Mouse (Mus musculus): Measurements from ENCODE around the gene Srp68. TPM values are rescaled to one million over a fixed set of nuclear protein-coding genes. Genes with fewer than 3 reads are reported as not detected.

The Srp68 gene
- polyA plus RNA-seq, 1 experiment from 2014 or later = 72.1 TPM

DNA sequence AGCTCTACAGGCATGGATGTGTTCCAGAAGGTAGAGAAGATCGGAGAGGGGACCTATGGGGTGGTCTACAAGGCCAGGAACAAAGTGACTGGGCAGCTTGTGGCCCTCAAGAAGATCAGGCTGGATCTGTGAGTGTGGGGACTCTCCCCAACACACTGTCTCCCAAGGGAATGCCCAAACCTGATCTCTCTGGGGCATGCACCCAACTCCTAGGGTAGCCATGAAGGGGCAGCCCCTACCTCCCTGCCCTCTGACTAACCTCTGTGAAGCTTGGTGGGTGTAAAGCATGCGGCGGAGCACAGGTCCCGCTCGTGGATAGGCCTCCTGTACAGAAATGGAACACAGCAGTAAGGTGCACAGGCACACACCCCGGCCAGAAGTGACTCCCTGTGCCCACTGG is 58.0 kb downstream of the Srp68 start:
- no peak for ATAC-seq
- Histone ChIP-seq H3K4me1 (peaks cover 18% of the 10 kb centered on the region), H3K27me3 (peaks cover 6% of the 10 kb centered on the region), H3K9me3 (replicated peaks) (no peaks in the 10 kb centered on the region), H3K36me3 (ENCODE audit: poor library complexity, severe bottlenecking) (peaks cover 5% of the 10 kb centered on the region; the same call in 1 of the 2 replicates), H3K27ac (no peak overlapping the region), H3K4me2 (no peak overlapping the region), H3K4me3 (no peak overlapping the region), H3K9ac (no peak overlapping the region)
- WGBS = 85% methylated on average over 6 of the region's 6 CpGs

DNA sequence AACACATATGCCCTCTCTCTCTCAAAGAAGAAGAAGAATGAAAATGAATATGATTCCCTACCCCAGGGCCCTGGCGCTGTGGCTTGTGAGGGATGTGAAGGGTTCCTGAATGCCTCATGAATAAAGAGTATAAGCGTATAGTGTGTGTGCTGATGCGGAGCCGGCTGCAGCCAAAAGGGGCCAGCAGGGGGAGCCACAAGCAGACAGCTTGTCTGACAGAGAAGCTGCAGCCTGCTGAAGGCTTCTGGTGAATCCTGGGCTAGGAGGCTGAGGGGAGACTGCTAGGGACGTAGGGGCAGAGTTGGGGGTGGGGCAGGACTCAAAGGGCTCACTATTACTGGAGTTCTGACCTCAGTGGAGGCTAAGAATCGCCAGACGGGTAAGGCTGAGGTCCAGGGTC is 58.8 kb downstream of the Srp68 start:
- no peak overlapping the region for H3K9ac ChIP-seq
- peaks cover 18% of the 10 kb centered on the region for H3K4me1 ChIP-seq
- H3K36me3 ChIP-seq (ENCODE audit: poor library complexity, severe bottlenecking) = peaks cover 5% of the 10 kb centered on the region; the same call in 1 of the 2 replicates
- H3K4me2 ChIP-seq = no peak overlapping the region
- no peak for ATAC-seq
- no peak overlapping the region for H3K27ac ChIP-seq
- 81% methylated on average over 7 of the region's 7 CpGs for WGBS
- no peaks in the 10 kb centered on the region for H3K27me3 ChIP-seq
- H3K9me3 ChIP-seq (replicated peaks) = no peaks in the 10 kb centered on the region
- H3K4me3 ChIP-seq = no peak overlapping the region

DNA sequence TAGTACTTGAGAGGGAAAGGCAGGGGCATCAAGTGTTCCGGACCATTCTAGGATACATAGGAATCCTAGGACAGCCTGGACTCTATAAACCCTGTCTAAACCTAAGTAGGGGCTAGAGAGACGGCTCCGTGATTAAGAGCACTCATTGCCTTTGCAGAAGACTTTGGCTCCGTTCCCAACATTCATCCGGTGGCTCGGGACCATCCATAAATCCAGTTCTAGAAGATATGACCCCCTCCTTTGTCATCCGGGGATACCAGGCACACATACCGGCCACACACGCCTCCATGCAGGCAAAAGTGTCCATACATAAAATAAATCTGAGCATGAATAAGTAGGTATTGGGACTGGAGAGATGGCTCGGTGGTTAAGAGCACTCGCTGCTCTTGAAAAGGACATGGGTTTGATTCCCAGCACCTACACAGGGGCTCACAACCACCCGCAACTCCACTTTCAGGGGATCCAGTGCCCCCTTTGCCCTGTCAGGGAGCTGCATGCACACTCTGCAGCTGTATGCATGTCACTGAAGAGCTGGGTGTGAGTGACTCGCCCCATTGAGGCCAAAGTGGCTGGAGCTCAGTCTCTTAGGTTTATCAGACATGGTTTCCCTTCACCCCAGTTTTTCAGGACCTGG is 60.0 kb downstream of the Srp68 start:
- no peak for ATAC-seq
- no peak overlapping the region for H3K27ac ChIP-seq
- no peaks in the 10 kb centered on the region for H3K9me3 ChIP-seq (replicated peaks)
- H3K9ac ChIP-seq = no peak overlapping the region
- H3K4me2 ChIP-seq = no peak overlapping the region
- H3K4me1 ChIP-seq = peaks cover 8% of the 10 kb centered on the region
- no peaks in the 10 kb centered on the region for H3K27me3 ChIP-seq
- WGBS = 92% methylated on average over 13 of the region's 13 CpGs
- peaks cover 5% of the 10 kb centered on the region; the same call in 1 of the 2 replicates for H3K36me3 ChIP-seq (ENCODE audit: poor library complexity, severe bottlenecking)
- no peak overlapping the region for H3K4me3 ChIP-seq

DNA sequence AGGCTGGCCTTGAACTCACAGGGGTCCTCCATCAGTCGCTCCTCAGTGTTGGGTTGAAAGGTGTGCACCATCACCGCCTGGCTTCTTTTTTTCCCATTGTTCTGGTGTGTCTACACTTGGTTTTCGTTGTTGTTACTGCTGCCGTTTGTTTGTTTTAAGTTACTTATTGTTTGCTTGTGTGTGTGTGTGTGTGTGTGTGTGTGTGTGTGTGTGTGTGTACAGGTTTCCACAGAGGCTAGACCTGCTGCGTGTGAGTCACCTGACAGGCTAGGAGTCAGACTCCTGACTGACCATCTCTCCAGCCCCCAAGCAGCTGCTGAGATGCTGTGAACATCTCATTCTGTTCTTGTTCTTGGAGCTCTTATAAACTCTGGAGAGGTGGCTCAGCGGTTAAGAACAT is 61.2 kb downstream of the Srp68 start:
- Histone ChIP-seq H3K9ac (no peak overlapping the region), H3K4me1 (no peaks in the 10 kb centered on the region), H3K36me3 (ENCODE audit: poor library complexity, severe bottlenecking) (peaks cover 5% of the 10 kb centered on the region; the same call in 1 of the 2 replicates), H3K27ac (no peak overlapping the region), H3K4me2 (no peak overlapping the region), H3K9me3 (replicated peaks) (no peaks in the 10 kb centered on the region), H3K27me3 (no peaks in the 10 kb centered on the region), H3K4me3 (no peak overlapping the region)
- no peak for ATAC-seq
- WGBS = 95% methylated on average over 6 of the region's 6 CpGs

DNA sequence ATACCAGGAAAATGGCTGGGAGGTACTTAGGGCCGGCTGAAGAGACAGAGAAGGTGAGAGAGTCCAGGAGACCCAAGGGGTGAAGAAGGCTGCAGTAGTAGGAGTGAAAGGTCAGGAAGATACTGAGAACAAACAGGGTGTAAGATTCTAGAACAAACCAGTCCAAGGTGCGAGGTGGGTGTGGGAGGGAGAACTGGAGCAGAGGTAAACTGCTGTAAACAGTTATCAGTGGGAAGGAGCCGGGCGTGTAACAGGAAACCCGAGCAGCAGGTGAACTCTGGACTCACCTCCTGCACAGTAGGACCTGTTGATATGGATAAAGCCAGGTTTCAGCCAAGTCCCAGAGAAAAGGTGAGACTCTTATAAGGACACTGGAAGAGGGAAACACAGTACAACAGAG is 63.3 kb downstream of the Srp68 start:
- no peak overlapping the region for H3K9ac ChIP-seq
- H3K4me2 ChIP-seq = no peak overlapping the region
- H3K27ac ChIP-seq = no peak overlapping the region
- no peaks in the 10 kb centered on the region for H3K4me1 ChIP-seq
- 74% methylated on average over 5 of the region's 5 CpGs for WGBS
- ATAC-seq = no peak
- no peaks in the 10 kb centered on the region for H3K27me3 ChIP-seq
- no peaks in the 10 kb centered on the region for H3K9me3 ChIP-seq (replicated peaks)
- H3K36me3 ChIP-seq (ENCODE audit: poor library complexity, severe bottlenecking) = peaks cover 24% of the 10 kb centered on the region
- no peak overlapping the region for H3K4me3 ChIP-seq

DNA sequence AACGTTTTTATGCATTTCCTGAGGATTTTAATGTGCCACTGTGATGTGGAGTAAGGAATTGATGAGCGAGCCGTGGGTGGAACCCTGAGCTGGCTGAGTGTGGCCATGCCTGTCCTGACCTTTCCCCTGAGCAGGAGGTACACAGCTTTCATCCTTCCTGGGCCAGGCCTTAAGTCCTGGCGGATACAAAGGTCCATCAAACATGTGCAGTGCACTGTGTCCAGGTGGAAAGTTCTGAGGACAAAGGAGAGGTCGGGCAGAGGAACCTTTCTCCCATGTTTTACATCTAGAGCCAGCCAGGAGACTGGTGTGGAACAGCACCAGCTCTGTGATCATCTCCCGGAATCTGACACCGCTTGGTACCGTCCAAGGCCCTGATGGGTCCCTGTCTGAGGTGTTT is 64.8 kb downstream of the Srp68 start:
- 83% methylated on average over 8 of the region's 8 CpGs for WGBS
- Histone ChIP-seq H3K4me1 (no peaks in the 10 kb centered on the region), H3K27ac (no peak overlapping the region), H3K27me3 (no peaks in the 10 kb centered on the region), H3K4me3 (no peak overlapping the region), H3K9ac (no peak overlapping the region), H3K36me3 (ENCODE audit: poor library complexity, severe bottlenecking) (peaks cover 34% of the 10 kb centered on the region), H3K9me3 (replicated peaks) (no peaks in the 10 kb centered on the region), H3K4me2 (no peak overlapping the region)
- ATAC-seq = no peak

DNA sequence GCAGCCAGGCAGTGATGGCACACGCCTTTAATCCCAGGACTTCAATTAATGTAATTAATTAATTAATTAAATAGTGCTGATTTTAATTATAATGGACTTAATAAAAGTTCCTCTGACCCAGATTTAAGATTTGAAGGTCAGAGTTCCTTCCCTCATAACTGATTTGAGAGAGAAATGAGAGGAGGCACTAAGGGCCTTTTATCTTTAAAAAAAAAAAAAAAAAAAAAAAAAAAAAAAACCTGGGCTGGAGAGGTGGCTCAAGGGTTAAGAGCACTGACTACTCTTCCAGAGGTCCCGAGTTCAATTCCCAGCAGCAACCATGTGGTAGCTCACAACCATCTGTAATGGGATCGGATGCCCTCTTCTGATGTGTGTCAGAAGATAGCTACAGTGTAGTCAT is 65.4 kb downstream of the Srp68 start:
- H3K27ac ChIP-seq = no peak overlapping the region
- ATAC-seq = no peak

DNA sequence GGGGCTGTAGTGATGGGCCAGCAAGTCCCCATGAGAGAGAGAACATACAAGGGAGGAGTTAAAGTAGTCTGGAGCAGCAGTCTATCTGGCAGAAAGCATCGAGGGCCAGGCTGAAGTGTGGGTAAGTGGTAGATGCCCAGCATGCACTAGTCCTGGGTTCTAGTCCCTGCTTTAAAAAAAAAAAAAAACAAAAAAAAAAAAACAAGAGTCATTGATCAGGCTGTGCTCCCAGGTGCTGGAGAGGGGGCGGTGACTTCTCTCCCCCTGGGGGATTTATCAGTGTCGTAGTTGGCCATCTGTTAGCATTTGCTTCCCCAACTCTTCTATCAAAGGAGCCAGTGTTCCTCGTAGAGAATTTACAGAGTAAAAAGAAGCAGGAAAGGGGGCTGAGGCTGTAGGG is 67.3 kb downstream of the Srp68 start:
- Histone ChIP-seq H3K4me1 (no peaks in the 10 kb centered on the region), H3K9ac (no peak overlapping the region), H3K4me3 (no peak overlapping the region), H3K27me3 (no peaks in the 10 kb centered on the region), H3K27ac (no peak overlapping the region), H3K36me3 (ENCODE audit: poor library complexity, severe bottlenecking) (peaks cover 33% of the 10 kb centered on the region), H3K4me2 (no peak overlapping the region), H3K9me3 (replicated peaks) (no peaks in the 10 kb centered on the region; the same call in 1 of the 2 replicates)
- 88% methylated on average over 4 of the region's 4 CpGs for WGBS
- ATAC-seq = no peak

More for the DNA sequence above, 65.4 kb downstream of the Srp68 start:
- Histone ChIP-seq H3K9me3 (replicated peaks) (no peaks in the 10 kb centered on the region), H3K9ac (no peak overlapping the region), H3K4me2 (no peak overlapping the region), H3K4me3 (no peak overlapping the region), H3K27me3 (no peaks in the 10 kb centered on the region), H3K4me1 (no peaks in the 10 kb centered on the region), H3K36me3 (ENCODE audit: poor library complexity, severe bottlenecking) (peaks cover 34% of the 10 kb centered on the region)
- 96% methylated on average over 3 of the region's 3 CpGs for WGBS

DNA sequence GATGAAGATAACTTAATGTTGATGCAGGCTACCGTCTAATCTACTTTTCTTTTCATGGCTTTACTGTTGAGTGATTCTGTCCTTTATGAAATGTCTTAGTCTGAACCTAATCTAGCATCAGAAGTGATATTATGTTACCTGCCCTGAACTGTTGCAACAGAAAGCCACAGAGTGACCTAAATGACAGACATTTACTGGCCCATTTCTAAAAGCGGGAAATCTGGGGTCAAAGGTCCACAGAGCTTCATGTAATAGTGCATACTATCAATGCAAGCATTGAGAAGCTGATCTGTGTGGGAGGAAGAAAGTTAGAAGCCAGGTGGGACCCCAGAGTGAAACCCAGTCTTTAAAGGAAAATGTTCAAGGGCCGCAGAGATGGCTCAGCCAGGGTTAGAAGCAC is 70.9 kb downstream of the Srp68 start:
- H3K4me1 ChIP-seq = peaks cover 6% of the 10 kb centered on the region
- no peaks in the 10 kb centered on the region; the same call in 1 of the 2 replicates for H3K9me3 ChIP-seq (replicated peaks)
- 90% methylated on average over 3 of the region's 3 CpGs for WGBS
- no peak overlapping the region for H3K9ac ChIP-seq
- ATAC-seq = no peak
- no peak overlapping the region for H3K4me3 ChIP-seq
- no peaks in the 10 kb centered on the region for H3K27me3 ChIP-seq
- H3K27ac ChIP-seq = no peak overlapping the region
- H3K4me2 ChIP-seq = no peak overlapping the region
- H3K36me3 ChIP-seq (ENCODE audit: poor library complexity, severe bottlenecking) = peaks cover 31% of the 10 kb centered on the region

DNA sequence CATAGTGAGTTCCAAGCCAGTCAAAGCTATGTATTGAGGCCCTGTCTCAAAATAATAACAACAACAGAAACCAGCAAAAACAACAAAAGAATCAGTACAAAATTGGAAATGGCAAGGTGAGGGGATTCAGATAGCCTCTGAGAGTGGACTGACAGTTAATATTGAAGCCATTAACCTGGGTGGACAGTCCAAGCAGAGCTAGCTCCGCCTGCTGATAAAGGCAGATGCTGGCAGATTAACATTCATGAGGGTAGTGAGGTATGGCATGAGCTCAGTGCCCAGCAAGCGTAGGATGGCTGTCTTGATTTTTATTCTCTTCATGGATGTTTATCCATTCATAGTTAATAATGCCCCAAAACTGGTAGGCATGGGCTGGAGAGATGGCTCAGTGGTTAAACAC is 72.9 kb downstream of the Srp68 start:
- Histone ChIP-seq H3K4me1 (peaks cover 19% of the 10 kb centered on the region), H3K36me3 (ENCODE audit: poor library complexity, severe bottlenecking) (peaks cover 22% of the 10 kb centered on the region), H3K27ac (no peak overlapping the region), H3K4me2 (no peak overlapping the region), H3K4me3 (no peak overlapping the region), H3K9me3 (replicated peaks) (no peaks in the 10 kb centered on the region; the same call in 1 of the 2 replicates), H3K9ac (no peak overlapping the region), H3K27me3 (no peaks in the 10 kb centered on the region)
- 81% methylated on average over 2 of the region's 2 CpGs for WGBS
- ATAC-seq = no peak

DNA sequence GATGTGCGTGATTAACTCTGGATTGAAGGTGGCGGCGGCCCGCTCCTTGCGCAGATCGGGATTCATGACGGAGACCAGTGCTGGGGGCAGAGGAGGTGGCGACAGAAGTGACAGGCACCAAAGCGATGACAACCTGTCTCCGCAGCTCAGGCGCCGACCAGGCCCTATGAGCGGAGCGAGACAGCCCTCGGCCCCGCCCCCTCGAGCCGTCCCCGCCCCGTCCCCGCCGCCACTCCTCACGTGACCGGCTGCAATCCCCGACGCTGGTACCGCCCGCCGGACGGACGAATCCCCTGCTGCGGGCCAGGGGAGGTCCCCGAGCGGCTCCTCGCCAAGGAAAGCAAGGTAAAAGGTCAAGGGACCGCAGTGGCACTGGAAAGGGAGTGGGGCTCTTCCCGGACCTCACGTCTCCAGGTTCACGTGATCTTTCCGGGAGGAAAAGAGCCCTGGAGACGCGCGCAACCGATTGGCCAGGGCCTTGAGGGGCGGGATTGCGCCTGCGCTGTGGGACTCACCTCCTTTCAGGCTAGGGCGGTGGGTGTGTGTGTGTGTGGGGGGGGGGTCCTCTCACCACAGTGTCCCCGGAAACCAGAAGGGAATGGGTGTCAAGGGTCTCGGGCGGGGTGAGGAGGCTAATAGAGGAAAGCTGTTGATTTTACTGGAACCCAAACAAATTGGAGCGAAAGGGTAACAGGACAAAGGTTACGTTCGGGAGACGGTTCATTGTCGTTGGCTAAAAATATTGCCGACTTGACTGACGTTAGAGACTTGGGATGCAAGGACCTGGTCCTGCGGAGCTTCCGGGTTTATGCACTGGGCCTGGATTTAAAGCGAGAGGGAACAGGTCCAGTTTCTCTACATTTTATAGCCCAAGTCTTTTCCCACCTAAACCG is 75.1 kb downstream of the Srp68 start, which contains the start of the genes Ten1 and Acox1:
Gene Ten1 (plus strand): TSS at position 217 of the 893 bp plus-strand sequence.
Gene Acox1 (minus strand): TSS at position 407 of the 893 bp plus-strand sequence.
- peaks cover 19% of the 10 kb centered on the region for H3K4me1 ChIP-seq
- H3K4me3 ChIP-seq = peak within 1 kb of the TSS; percentile 69
- H3K9ac ChIP-seq = peak within 1 kb of the TSS; percentile 86
- H3K36me3 ChIP-seq (ENCODE audit: poor library complexity, severe bottlenecking) = peaks cover 20% of the 10 kb centered on the region; the same call in 1 of the 2 replicates
- peak within 1 kb of the TSS; percentile 95 for H3K27ac ChIP-seq
- peak within 1 kb of the TSS; percentile 69 for H3K4me2 ChIP-seq
- H3K27me3 ChIP-seq = no peaks in the 10 kb centered on the region
- ATAC-seq = peak; percentile 99
- WGBS = under 1% methylated on average over 62 of the region's 62 CpGs
- no peaks in the 10 kb centered on the region; the same call in 1 of the 2 replicates for H3K9me3 ChIP-seq (replicated peaks)

DNA sequence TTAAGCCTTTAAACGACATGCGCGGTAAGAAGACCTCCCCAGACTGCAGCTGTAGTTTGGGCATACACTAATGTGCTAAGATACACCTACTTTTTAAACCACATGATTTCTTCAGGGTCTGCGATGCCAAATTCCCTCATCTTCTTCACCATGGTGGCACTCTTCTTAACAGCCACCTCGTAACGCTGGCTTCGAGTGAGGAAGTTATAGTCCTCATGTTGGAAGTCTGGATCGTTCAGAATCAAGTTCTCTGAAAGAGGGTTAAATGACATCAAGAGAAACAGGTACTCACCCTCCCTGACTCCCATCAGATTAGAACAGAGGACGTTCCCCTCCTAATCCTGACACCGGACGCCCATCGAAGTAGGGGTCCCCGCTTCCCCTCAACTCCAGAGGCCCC is 75.9 kb downstream of the Srp68 start:
- peaks cover 19% of the 10 kb centered on the region for H3K4me1 ChIP-seq
- WGBS = 25% methylated on average over 13 of the region's 13 CpGs
- H3K9ac ChIP-seq = peak overlapping the region; percentile 86
- H3K36me3 ChIP-seq (ENCODE audit: poor library complexity, severe bottlenecking) = peaks cover 17% of the 10 kb centered on the region; the same call in 1 of the 2 replicates
- H3K27ac ChIP-seq = peak overlapping the region; percentile 95
- no peak for ATAC-seq
- H3K27me3 ChIP-seq = no peaks in the 10 kb centered on the region
- H3K9me3 ChIP-seq (replicated peaks) = no peaks in the 10 kb centered on the region
- peak overlapping the region; percentile 69 for H3K4me3 ChIP-seq
- peak overlapping the region; percentile 69 for H3K4me2 ChIP-seq
